Mouse (Mus musculus): ENCODE measurements around the gene Phldb1. TPM values are rescaled to one million over a fixed set of nuclear protein-coding genes. Genes with fewer than 3 reads are reported as not detected.

Phldb1 gene
- polyA plus RNA-seq, 1 experiment = 19.0 TPM

DNA sequence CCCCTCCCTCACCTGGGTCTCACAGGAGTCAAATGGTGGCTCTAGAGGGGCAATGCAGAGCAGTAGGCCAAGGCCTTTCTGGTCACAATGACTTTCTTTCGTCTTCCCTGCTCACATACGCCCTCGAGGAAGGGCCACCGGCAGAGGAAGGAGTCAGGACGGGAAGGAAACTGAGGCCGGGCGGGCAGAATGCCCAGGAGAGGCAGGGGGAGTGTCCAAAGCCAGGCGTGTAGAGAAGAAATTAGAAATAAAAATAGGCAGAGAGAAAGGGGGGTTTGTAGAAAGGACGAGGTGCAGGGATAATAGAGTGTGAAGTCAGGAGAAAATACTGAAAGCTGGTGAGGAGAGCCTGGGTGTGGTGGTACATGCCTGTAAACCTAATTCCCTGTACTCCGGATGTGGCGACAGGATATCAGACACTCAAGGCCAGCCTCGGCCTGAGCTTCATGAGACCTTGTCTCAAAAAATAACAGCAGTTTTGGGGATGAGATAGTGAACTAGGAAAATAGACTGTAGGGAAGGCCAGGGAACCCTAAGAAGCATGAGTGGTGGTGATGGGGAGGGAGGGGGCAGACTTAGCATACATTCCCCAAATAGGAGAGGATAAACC lies 2.0 kb downstream of the Phldb1 start:
- Histone ChIP-seq H3K9ac (ENCODE audit: low read depth, poor library complexity, severe bottlenecking) (no peak overlapping the region), H3K4me3 (ENCODE audit: low read depth, low read length) (no peak overlapping the region), H3K36me3 (ENCODE audit: control insufficient read depth, insufficient read depth, low read length, poor library complexity, severe bottlenecking) (no peaks in the 10 kb centered on the region), H3K4me1 (ENCODE audit: control insufficient read depth, insufficient read depth, low read length) (peaks cover 2% of the 10 kb centered on the region), H3K27me3 (ENCODE audit: control insufficient read depth, insufficient read depth, low read length, poor library complexity, severe bottlenecking) (no peaks in the 10 kb centered on the region), H3K27ac (ENCODE audit: insufficient read depth, low read length) (no peak overlapping the region), H3K9me3 (replicated peaks; ENCODE audit: control insufficient read depth, insufficient read depth, low read length, poor library complexity, severe bottlenecking) (no peaks in the 10 kb centered on the region)
- TF ChIP-seq EP300 (IDR thresholded peaks at IDR 0.05; ENCODE audit: insufficient read depth, low read depth, low read length) = no peak
- TF ChIP-seq POLR2A (IDR thresholded peaks at IDR 0.05; ENCODE audit: insufficient read depth, low read length) = no peak
- TF ChIP-seq CTCF (IDR thresholded peaks at IDR 0.05; ENCODE audit: low read depth, low read length) = no peak

DNA sequence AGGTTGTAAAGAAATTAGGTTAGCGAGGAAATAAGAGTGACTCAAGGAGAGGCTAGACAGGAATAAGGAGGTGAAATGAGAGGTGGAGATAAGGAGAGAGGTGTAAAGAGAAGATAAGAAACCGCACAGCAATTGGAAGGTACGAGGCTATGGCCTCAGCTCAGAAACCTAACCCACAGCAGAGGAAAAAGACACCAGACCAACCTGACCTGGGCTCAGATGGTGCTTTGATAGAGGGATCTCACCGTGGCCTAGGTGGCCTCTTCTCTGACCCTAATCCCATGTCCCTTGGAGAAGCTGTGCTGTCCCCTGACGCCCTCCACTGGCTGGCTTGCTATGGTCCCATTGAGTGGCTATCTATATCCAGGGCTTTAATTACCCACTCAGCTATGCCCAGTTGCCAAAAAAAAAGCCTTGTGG lies 2.9 kb downstream of the Phldb1 start:
- TF ChIP-seq EP300 (IDR thresholded peaks at IDR 0.05; ENCODE audit: insufficient read depth, low read depth, low read length) (no peak), POLR2A (IDR thresholded peaks at IDR 0.05; ENCODE audit: insufficient read depth, low read length) (no peak), CTCF (IDR thresholded peaks at IDR 0.05; ENCODE audit: low read depth, low read length) (no peak)
- Histone ChIP-seq H3K9me3 (replicated peaks; ENCODE audit: control insufficient read depth, insufficient read depth, low read length, poor library complexity, severe bottlenecking) (no peaks in the 10 kb centered on the region), H3K4me1 (ENCODE audit: control insufficient read depth, insufficient read depth, low read length) (peaks cover 2% of the 10 kb centered on the region), H3K27me3 (ENCODE audit: control insufficient read depth, insufficient read depth, low read length, poor library complexity, severe bottlenecking) (no peaks in the 10 kb centered on the region), H3K9ac (ENCODE audit: low read depth, poor library complexity, severe bottlenecking) (no peak overlapping the region), H3K36me3 (ENCODE audit: control insufficient read depth, insufficient read depth, low read length, poor library complexity, severe bottlenecking) (no peaks in the 10 kb centered on the region), H3K27ac (ENCODE audit: insufficient read depth, low read length) (no peak overlapping the region), H3K4me3 (ENCODE audit: low read depth, low read length) (no peak overlapping the region)

DNA sequence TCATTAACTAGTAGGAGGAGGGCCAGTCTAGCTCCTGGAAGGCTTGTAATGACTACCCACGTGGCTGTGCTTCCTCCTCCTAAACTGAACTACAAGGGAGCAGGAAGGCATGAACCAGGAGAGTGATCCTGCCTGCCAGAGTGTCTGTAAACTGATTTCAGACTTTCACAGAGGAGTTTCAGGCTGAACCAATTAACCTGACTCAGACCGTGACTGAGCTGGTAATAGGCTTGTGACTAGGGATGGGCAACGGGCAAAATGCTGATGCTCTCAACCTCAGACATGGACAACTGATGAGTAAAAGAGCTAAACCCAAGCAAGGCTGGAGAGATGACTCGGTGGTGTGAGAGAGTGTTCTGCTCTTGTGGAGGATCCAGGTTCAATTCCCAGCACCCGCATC lies 7.6 kb downstream of the Phldb1 start:
- H3K36me3 ChIP-seq (ENCODE audit: control insufficient read depth, insufficient read depth, low read length, poor library complexity, severe bottlenecking) = no peaks in the 10 kb centered on the region
- no peak overlapping the region for H3K27ac ChIP-seq (ENCODE audit: insufficient read depth, low read length)
- no peak overlapping the region for H3K4me3 ChIP-seq (ENCODE audit: low read depth, low read length)
- no peaks in the 10 kb centered on the region for H3K4me1 ChIP-seq (ENCODE audit: control insufficient read depth, insufficient read depth, low read length)
- no peaks in the 10 kb centered on the region for H3K9me3 ChIP-seq (replicated peaks; ENCODE audit: control insufficient read depth, insufficient read depth, low read length, poor library complexity, severe bottlenecking)
- H3K9ac ChIP-seq (ENCODE audit: low read depth, poor library complexity, severe bottlenecking) = no peak overlapping the region
- TF ChIP-seq EP300 (IDR thresholded peaks at IDR 0.05; ENCODE audit: insufficient read depth, low read depth, low read length) (no peak), CTCF (IDR thresholded peaks at IDR 0.05; ENCODE audit: low read depth, low read length) (no peak), POLR2A (IDR thresholded peaks at IDR 0.05; ENCODE audit: insufficient read depth, low read length) (no peak)
- H3K27me3 ChIP-seq (ENCODE audit: control insufficient read depth, insufficient read depth, low read length, poor library complexity, severe bottlenecking) = no peaks in the 10 kb centered on the region

DNA sequence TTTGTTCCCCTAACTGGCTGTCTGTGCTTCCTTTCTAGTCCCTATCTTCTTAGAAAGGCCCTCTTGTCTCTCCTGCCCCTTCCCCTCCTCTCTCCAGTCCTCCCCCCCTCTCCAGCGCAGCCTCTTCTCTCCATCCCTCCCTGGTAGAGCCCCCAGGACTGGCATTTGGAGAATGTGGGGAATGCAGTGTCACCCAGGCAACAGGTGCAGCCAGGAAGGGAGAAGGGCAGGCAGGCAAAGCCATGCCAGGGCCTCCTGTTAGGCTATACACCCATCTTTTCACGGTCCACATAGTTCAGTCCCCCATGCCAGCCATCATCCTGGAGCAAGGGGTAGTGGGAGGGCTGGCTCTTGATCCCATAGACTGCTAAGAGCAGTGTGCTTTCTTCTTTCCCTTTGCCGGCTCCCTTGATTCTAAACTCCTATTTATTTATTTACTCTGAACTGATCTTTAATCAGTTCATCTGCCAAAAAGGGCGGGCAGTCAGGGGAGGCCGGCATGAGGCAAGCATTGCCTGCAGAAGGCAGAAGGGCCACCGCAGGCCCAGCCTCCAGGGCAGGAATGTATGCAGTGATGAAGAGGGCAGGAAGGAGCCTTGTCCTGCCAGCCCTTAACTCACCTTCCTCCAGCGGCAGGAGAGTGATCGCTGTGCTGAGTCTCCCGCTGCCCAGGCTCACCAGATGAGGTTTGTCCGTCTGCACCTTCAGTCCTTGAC lies 8.4 kb downstream of the Phldb1 start:
- Histone ChIP-seq H3K9ac (ENCODE audit: low read depth, poor library complexity, severe bottlenecking) (no peak overlapping the region), H3K27me3 (ENCODE audit: control insufficient read depth, insufficient read depth, low read length, poor library complexity, severe bottlenecking) (no peaks in the 10 kb centered on the region), H3K27ac (ENCODE audit: insufficient read depth, low read length) (no peak overlapping the region), H3K9me3 (replicated peaks; ENCODE audit: control insufficient read depth, insufficient read depth, low read length, poor library complexity, severe bottlenecking) (no peaks in the 10 kb centered on the region), H3K36me3 (ENCODE audit: control insufficient read depth, insufficient read depth, low read length, poor library complexity, severe bottlenecking) (no peaks in the 10 kb centered on the region), H3K4me1 (ENCODE audit: control insufficient read depth, insufficient read depth, low read length) (no peaks in the 10 kb centered on the region), H3K4me3 (ENCODE audit: low read depth, low read length) (no peak overlapping the region)
- TF ChIP-seq POLR2A (IDR thresholded peaks at IDR 0.05; ENCODE audit: insufficient read depth, low read length) (no peak), EP300 (IDR thresholded peaks at IDR 0.05; ENCODE audit: insufficient read depth, low read depth, low read length) (no peak), CTCF (IDR thresholded peaks at IDR 0.05; ENCODE audit: low read depth, low read length) (no peak)

DNA sequence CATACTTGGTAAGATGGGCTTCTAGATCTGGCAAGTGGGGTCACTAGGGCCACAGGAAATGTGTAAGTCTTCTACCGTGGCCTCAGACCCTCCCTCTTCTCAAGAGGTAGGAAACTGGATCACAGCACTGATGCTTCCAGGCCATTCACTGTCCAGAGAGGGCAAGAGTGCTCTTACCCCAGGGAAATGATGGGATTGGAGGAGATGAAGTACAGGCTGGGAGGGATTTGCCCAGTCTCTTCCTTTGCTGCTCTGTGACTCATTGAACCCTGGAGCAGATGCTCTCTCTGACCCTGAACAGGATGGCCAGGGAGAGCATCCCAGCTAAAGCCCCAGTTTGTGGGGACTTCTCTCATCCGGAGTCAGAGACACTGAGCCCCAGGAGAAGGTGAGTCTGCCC lies 10.3 kb downstream of the Phldb1 start:
- Histone ChIP-seq H3K27ac (ENCODE audit: insufficient read depth, low read length) (no peak overlapping the region), H3K9me3 (replicated peaks; ENCODE audit: control insufficient read depth, insufficient read depth, low read length, poor library complexity, severe bottlenecking) (no peaks in the 10 kb centered on the region), H3K4me1 (ENCODE audit: control insufficient read depth, insufficient read depth, low read length) (no peaks in the 10 kb centered on the region), H3K27me3 (ENCODE audit: control insufficient read depth, insufficient read depth, low read length, poor library complexity, severe bottlenecking) (no peaks in the 10 kb centered on the region), H3K4me3 (ENCODE audit: low read depth, low read length) (no peak overlapping the region), H3K9ac (ENCODE audit: low read depth, poor library complexity, severe bottlenecking) (no peak overlapping the region), H3K36me3 (ENCODE audit: control insufficient read depth, insufficient read depth, low read length, poor library complexity, severe bottlenecking) (no peaks in the 10 kb centered on the region)
- TF ChIP-seq POLR2A (IDR thresholded peaks at IDR 0.05; ENCODE audit: insufficient read depth, low read length) (no peak), EP300 (IDR thresholded peaks at IDR 0.05; ENCODE audit: insufficient read depth, low read depth, low read length) (no peak), CTCF (IDR thresholded peaks at IDR 0.05; ENCODE audit: low read depth, low read length) (no peak)

DNA sequence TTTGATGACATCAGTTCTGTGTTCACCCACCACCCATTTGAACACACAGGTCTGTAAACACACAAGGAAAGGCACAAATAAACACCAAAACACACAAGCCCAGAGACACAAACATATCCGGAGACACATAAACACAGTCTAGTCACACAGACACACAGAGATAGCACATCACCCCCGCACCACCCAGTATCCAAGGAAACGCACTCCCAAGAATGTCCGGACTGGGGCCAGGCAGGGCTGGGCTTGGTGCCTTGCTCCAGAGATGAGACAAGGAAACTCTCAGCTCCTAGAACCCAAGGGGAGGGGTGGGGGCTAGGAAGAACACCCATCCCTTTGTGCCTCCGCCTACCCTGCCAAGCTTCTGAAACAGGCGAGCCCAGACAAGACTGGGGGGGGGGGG lies 10.8 kb downstream of the Phldb1 start:
- Histone ChIP-seq H3K4me3 (ENCODE audit: low read depth, low read length) (no peak overlapping the region), H3K36me3 (ENCODE audit: control insufficient read depth, insufficient read depth, low read length, poor library complexity, severe bottlenecking) (no peaks in the 10 kb centered on the region), H3K27ac (ENCODE audit: insufficient read depth, low read length) (no peak overlapping the region), H3K9me3 (replicated peaks; ENCODE audit: control insufficient read depth, insufficient read depth, low read length, poor library complexity, severe bottlenecking) (no peaks in the 10 kb centered on the region), H3K4me1 (ENCODE audit: control insufficient read depth, insufficient read depth, low read length) (no peaks in the 10 kb centered on the region), H3K9ac (ENCODE audit: low read depth, poor library complexity, severe bottlenecking) (no peak overlapping the region), H3K27me3 (ENCODE audit: control insufficient read depth, insufficient read depth, low read length, poor library complexity, severe bottlenecking) (no peaks in the 10 kb centered on the region)
- TF ChIP-seq CTCF (IDR thresholded peaks at IDR 0.05; ENCODE audit: low read depth, low read length) (no peak), EP300 (IDR thresholded peaks at IDR 0.05; ENCODE audit: insufficient read depth, low read depth, low read length) (no peak), POLR2A (IDR thresholded peaks at IDR 0.05; ENCODE audit: insufficient read depth, low read length) (no peak)

Data from ES-Bruce4 (cell line).